Mouse (Mus musculus): ENCODE measurements at regions not wholly inside any gene's neighbourhood (a gene's known extent, or its start where the extent isn't known, plus 50 kb on each side); places are given as distances from the start of the nearest gene placed in this dataset.

DNA sequence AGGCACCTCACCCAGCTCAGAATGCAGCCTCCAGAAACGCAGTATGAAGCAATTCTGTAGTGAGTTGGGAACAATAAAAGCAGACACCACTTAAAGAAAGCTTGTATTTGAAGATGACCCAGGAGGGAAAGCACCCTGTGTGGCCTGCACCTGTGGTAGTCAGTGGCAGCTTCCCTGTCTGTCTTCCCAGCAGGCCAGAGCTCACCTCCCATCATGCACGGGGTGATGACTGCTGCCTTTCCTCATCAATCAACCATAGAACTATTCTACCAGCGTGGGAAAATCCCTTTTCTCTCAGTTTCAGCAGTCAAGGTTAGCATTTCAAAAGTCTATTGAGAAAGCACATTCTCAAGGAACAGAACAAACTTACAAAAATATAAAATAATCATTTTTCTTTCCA, 160.0 kb downstream of the Cog6 start:
- no peaks in the 10 kb centered on the region for H3K36me3 ChIP-seq
- no peak overlapping the region for H3K27ac ChIP-seq (replicated peaks)
- no peak overlapping the region for H3K4me2 ChIP-seq (replicated peaks)
- H3K4me1 ChIP-seq, result no peaks in the 10 kb centered on the region
- no peaks in the 10 kb centered on the region for H3K27me3 ChIP-seq
- H3K4me3 ChIP-seq, result no peak overlapping the region
- H3K9ac ChIP-seq (replicated peaks), result no peak overlapping the region
- 57% methylated on average over 3 of the region's 3 CpGs for WGBS
- H3K9me3 ChIP-seq, result no peaks in the 10 kb centered on the region
- ATAC-seq (replicated peaks), result no peak

DNA sequence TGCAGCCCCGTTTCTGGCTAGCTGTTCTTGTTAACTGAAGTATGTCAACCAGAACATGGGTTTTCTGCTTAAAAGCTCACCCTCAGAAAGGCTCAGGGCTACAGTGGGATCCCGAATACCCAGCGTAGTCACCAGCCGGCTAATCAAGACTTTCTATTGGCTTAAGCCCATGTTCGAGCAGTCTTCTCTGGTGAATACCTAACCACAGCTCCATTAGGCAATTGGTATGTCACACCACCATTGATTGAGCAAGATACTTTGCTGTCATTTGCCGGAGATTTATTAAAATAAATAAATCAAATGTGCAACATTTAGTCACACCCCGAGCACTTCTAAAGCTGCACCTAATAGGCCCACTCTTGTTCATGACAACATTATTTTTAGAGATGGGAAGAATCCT, 162.5 kb downstream of the Cog6 start:
- Histone ChIP-seq H3K4me1 (no peaks in the 10 kb centered on the region), H3K27me3 (no peaks in the 10 kb centered on the region), H3K27ac (replicated peaks) (no peak overlapping the region), H3K36me3 (no peaks in the 10 kb centered on the region), H3K4me2 (replicated peaks) (no peak overlapping the region), H3K9ac (replicated peaks) (no peak overlapping the region), H3K4me3 (no peak overlapping the region), H3K9me3 (no peaks in the 10 kb centered on the region)
- 96% methylated on average over 7 of the region's 7 CpGs for WGBS
- ATAC-seq (replicated peaks), result no peak

DNA sequence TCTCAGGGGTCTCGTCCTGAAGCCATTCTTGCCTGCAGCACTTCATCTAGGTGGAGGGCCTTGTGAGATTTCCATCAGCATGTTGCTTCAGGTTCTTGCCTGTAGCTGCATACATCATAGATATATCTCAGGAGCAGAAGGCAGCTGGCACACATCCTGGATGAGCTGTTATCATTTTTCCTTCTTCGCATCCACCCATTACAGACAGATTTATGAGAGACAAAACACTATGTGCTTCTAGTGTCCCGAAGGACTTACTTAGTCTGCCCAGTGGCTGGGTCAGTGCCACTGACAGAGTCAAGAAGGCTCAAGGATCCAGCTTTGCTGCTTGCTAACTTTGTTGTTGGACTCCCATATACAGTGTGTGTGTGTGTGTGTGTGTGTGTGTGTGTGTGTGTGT, 163.9 kb downstream of the Cog6 start:
- Histone ChIP-seq H3K4me2 (replicated peaks) (no peak overlapping the region), H3K27me3 (no peaks in the 10 kb centered on the region), H3K36me3 (no peaks in the 10 kb centered on the region), H3K4me1 (no peaks in the 10 kb centered on the region), H3K9ac (replicated peaks) (no peak overlapping the region), H3K27ac (replicated peaks) (no peak overlapping the region), H3K4me3 (no peak overlapping the region), H3K9me3 (no peaks in the 10 kb centered on the region)
- 86% methylated on average over 3 of the region's 3 CpGs for WGBS
- no peak for ATAC-seq (replicated peaks)

DNA sequence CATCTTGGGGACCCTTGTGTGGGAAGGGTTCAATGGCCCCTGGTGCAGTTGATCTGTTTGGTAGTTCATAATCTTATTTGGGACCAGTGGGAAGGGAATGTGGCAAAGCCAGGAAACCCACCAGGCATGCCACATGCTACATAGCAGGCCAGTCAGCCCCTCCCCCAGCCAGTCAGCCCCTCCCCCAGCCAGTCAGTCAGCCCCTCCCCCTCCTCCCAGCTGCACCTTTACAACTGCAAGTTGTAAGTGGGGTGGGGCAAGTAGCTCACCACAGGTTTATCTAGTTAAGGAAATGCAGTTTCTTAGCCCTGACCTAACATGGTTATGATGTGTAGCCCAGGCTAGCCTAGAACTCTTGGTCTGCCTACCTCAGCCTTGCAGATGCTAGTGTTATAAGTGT, 171.9 kb downstream of the Cog6 start:
- Histone ChIP-seq H3K36me3 (no peaks in the 10 kb centered on the region), H3K9ac (replicated peaks) (no peak overlapping the region), H3K27me3 (no peaks in the 10 kb centered on the region), H3K9me3 (no peaks in the 10 kb centered on the region), H3K4me2 (replicated peaks) (no peak overlapping the region), H3K4me1 (no peaks in the 10 kb centered on the region), H3K4me3 (no peak overlapping the region), H3K27ac (replicated peaks) (no peak overlapping the region)
- ATAC-seq (replicated peaks), result no peak

DNA sequence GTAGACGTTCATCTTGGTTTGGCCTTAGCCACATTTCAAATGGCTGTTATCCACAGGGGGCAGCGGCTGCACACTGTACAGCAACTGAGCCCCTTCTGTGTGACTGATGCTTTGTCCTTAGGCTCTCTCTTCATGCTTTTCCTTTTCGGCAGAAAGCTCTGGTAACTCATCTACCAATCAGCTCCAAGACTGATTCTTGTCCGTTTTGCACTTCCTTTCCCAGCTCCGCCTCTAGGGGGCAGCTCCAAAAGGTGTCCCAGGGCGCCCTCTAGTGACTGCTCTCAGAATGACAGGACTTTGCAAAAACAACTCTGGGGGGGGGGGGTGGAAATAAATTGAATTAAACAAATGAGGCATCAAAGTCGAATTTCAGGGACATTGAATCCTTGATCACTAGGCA, 173.0 kb downstream of the Cog6 start:
- H3K4me2 ChIP-seq (replicated peaks), result no peak overlapping the region
- no peaks in the 10 kb centered on the region for H3K36me3 ChIP-seq
- H3K9ac ChIP-seq (replicated peaks), result no peak overlapping the region
- no peaks in the 10 kb centered on the region for H3K4me1 ChIP-seq
- ATAC-seq (replicated peaks), result no peak
- 33% methylated on average over 7 of the region's 7 CpGs for WGBS
- no peak overlapping the region for H3K27ac ChIP-seq (replicated peaks)
- no peak overlapping the region for H3K4me3 ChIP-seq
- H3K9me3 ChIP-seq, result no peaks in the 10 kb centered on the region
- H3K27me3 ChIP-seq, result no peaks in the 10 kb centered on the region

DNA sequence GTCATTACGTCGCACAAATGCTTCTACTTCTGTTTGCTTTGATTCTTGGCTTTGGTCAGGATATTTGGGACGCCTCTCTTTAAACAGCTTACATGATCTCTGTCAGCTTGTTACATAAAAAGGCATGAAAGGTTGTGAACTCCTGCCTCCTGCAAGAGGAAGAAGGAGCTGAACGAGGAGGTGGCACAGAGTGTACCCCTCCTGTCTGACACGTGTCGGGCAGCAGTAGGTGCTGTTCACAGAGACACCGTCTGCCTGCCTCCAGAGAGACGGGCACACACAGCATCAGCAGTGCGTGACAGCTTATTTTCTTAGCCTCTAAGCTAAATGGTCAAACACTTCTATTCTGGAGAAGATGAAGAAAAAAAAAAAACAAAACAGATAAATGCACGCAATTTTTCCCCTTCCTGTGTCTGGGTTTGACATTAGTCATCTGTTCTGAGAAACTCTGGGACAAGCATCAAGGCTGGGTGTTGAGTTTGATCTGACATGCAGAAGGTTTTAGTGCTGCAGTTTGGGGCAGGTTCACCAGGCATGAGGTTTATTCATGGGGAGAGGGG, 174.1 kb downstream of the Cog6 start:
- no peak overlapping the region for H3K9ac ChIP-seq (replicated peaks)
- no peak overlapping the region for H3K4me2 ChIP-seq (replicated peaks)
- WGBS, result 82% methylated on average over 10 of the region's 10 CpGs
- ATAC-seq (replicated peaks), result no peak
- peaks cover 1% of the 10 kb centered on the region for H3K4me1 ChIP-seq
- no peaks in the 10 kb centered on the region for H3K27me3 ChIP-seq
- no peak overlapping the region for H3K27ac ChIP-seq (replicated peaks)
- H3K4me3 ChIP-seq, result no peak overlapping the region
- no peaks in the 10 kb centered on the region for H3K36me3 ChIP-seq
- H3K9me3 ChIP-seq, result no peaks in the 10 kb centered on the region

DNA sequence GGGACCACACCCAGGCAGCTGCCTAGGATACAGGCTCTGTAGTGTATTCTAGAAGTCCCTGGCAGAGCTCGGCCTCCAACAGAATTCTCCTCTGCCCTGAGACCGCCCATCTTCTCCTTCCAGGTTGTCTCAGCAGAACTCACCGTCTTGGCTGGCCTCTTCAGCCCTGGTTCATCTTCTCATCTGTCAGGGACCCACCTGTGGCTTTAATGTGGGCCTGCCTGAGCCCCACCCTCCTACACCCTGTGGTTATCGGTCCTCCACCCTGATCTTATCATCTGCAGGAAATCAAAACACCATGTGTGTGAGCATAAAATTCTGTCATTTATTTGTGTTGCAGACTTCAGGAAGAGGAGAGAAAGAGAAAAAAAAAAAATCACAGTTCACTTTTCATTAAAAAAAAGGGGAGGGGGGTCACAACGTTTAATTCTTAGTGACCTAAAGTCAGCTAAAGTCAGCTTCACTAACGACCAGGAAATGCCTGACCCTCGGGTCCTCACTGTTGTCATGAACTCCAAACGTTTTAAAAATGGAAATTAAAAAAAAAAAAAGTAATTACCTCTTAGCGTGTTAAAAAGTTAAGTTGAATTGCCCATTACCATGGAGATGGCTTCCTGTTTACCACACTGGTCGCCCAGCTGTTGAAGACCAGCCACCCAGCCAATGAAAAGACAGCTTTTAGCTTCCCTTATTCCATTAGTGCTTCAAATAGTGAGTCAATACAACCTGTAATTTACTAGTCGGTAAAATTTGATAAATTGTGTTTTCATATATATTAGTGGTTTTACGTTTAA, 176.7 kb downstream of the Cog6 start:
- H3K9me3 ChIP-seq, result no peaks in the 10 kb centered on the region
- H3K4me1 ChIP-seq, result peaks cover 8% of the 10 kb centered on the region
- no peak overlapping the region for H3K4me3 ChIP-seq
- H3K4me2 ChIP-seq (replicated peaks), result no peak overlapping the region
- no peak overlapping the region for H3K27ac ChIP-seq (replicated peaks)
- WGBS, result 62% methylated on average over 12 of the region's 12 CpGs
- H3K9ac ChIP-seq (replicated peaks), result no peak overlapping the region
- no peaks in the 10 kb centered on the region for H3K36me3 ChIP-seq
- no peak for ATAC-seq (replicated peaks)
- H3K27me3 ChIP-seq, result no peaks in the 10 kb centered on the region

DNA sequence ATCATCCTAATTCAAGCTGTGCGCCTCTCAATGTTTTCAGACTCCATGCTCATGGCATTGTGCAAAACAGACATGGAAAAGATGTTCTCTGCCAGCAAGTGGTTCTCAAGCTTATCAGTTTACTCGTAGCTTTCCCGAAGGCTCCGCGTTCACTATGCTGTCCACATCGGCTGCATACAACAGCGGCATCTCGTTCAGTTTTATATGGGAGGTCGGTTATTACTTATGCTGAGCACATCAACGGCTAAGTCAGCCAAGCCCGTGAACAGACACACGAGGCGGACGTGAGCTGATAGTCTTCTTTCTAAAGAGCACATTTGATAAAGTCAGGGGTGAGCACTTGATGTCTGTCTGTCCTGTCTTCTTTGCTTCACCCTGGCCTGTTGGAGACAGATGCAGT, 179.0 kb downstream of the Cog6 start:
- no peak for ATAC-seq (replicated peaks)
- WGBS, result 66% methylated on average over 14 of the region's 14 CpGs
- no peaks in the 10 kb centered on the region for H3K9me3 ChIP-seq
- peaks cover 8% of the 10 kb centered on the region for H3K4me1 ChIP-seq
- H3K27ac ChIP-seq (replicated peaks), result peak overlapping the region; percentile 56
- no peak overlapping the region for H3K9ac ChIP-seq (replicated peaks)
- H3K4me3 ChIP-seq, result no peak overlapping the region
- H3K36me3 ChIP-seq, result no peaks in the 10 kb centered on the region
- no peak overlapping the region for H3K4me2 ChIP-seq (replicated peaks)
- H3K27me3 ChIP-seq, result no peaks in the 10 kb centered on the region

DNA sequence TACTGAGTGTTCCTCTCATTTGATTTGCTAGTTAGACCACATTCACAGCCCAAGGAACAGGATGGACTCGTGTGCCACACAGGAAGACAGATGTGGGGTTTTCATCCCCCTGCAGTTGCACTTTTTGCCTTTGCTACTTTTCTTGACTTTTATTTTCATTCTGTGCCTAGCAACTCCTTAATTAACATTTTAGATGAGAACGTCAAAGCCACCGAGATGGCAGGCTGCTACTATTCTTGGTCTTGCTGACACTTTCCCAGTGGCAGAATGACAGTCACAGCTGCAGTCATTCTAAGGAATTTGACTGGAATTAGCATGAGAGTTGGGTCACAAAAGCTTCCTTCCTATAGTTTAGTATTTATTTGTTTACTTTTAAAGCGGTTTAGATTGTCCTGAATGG, 179.5 kb downstream of the Cog6 start:
- ATAC-seq (replicated peaks), result no peak
- Histone ChIP-seq H3K9ac (replicated peaks) (no peak overlapping the region), H3K27ac (replicated peaks) (peak overlapping the region; percentile 56; the same call in 1 of the 2 replicates), H3K36me3 (no peaks in the 10 kb centered on the region), H3K4me1 (peaks cover 8% of the 10 kb centered on the region), H3K27me3 (no peaks in the 10 kb centered on the region), H3K4me2 (replicated peaks) (no peak overlapping the region), H3K9me3 (no peaks in the 10 kb centered on the region), H3K4me3 (no peak overlapping the region)
- 31% methylated on average over 4 of the region's 4 CpGs for WGBS

DNA sequence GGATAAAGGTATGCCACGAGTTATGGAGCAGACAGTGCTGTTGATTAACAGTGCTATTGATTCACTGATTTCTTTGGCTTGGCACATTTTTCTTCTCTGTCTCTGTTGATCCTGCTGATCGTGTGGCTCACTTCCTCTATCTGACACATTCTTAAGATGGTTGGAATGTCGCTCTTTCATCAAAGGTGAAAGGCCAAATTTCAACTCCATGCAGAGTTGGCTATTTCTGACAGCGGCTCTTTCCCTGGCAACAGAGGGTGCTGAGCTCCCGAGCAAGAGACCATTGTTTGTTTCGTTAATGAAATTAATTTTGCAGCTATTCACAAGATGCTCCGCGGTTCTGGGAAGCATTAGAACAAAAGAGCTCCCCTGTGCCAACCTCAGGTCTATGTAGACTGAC, 180.3 kb downstream of the Cog6 start:
- H3K9me3 ChIP-seq, result no peaks in the 10 kb centered on the region
- no peak overlapping the region for H3K4me3 ChIP-seq
- no peak overlapping the region for H3K4me2 ChIP-seq (replicated peaks)
- ATAC-seq (replicated peaks), result no peak
- H3K27ac ChIP-seq (replicated peaks), result no peak overlapping the region
- no peaks in the 10 kb centered on the region for H3K36me3 ChIP-seq
- no peaks in the 10 kb centered on the region for H3K27me3 ChIP-seq
- WGBS, result 11% methylated on average over 8 of the region's 8 CpGs
- no peak overlapping the region for H3K9ac ChIP-seq (replicated peaks)
- peaks cover 8% of the 10 kb centered on the region for H3K4me1 ChIP-seq

DNA sequence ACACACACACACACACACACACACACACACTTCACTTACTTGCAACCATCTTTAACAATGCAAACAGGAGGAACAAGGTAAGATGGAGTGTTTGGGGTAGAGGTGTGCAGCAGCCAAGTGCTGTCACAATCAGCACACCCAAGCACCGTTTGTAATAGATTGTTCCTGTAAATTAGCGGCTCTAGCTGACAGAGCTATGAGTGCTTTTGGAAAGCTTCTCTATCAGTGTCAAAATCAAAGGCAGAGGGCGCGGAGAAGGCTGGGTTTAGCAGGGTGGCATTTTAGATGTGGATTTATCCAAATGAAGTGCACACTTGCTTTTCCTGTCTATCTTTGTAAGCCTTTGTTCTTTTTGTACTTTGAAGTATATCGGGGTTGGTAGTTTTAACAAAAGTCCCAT, 184.6 kb downstream of the Cog6 start:
- Histone ChIP-seq H3K27ac (replicated peaks) (no peak overlapping the region), H3K9me3 (no peaks in the 10 kb centered on the region), H3K4me3 (no peak overlapping the region), H3K4me2 (replicated peaks) (no peak overlapping the region), H3K9ac (replicated peaks) (no peak overlapping the region), H3K36me3 (no peaks in the 10 kb centered on the region), H3K4me1 (0 out of 2 replicates have a peak, but pooled peaks cover 2% of the 10 kb centered on the region), H3K27me3 (no peaks in the 10 kb centered on the region)
- no peak for ATAC-seq (replicated peaks)
- 79% methylated on average over 5 of the region's 5 CpGs for WGBS

DNA sequence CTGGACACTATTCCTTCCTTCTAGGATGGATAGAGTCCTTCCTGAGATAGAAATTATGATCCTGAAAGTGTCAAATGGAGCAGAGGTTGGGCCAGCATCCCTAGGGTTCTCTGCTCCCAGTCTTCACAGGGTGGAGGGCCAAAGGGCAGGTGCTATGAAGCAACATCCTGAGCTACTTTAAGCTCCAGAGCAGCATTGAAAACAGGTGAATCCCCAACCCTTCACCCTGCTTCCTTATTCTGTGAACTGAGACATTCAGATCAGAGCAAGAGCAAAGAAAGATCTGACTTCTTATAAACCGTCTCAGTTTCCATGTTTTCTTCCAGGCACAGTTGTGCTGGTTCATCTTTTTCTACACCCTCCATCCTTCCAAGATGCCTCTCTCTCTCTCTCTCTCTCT, 185.1 kb downstream of the Cog6 start:
- no peaks in the 10 kb centered on the region for H3K36me3 ChIP-seq
- 95% methylated on average over 1 of the region's 1 CpGs for WGBS
- no peaks in the 10 kb centered on the region for H3K4me1 ChIP-seq
- H3K4me3 ChIP-seq, result no peak overlapping the region
- no peak for ATAC-seq (replicated peaks)
- no peaks in the 10 kb centered on the region for H3K9me3 ChIP-seq
- H3K27ac ChIP-seq (replicated peaks), result no peak overlapping the region
- no peak overlapping the region for H3K9ac ChIP-seq (replicated peaks)
- H3K4me2 ChIP-seq (replicated peaks), result no peak overlapping the region
- no peaks in the 10 kb centered on the region for H3K27me3 ChIP-seq

DNA sequence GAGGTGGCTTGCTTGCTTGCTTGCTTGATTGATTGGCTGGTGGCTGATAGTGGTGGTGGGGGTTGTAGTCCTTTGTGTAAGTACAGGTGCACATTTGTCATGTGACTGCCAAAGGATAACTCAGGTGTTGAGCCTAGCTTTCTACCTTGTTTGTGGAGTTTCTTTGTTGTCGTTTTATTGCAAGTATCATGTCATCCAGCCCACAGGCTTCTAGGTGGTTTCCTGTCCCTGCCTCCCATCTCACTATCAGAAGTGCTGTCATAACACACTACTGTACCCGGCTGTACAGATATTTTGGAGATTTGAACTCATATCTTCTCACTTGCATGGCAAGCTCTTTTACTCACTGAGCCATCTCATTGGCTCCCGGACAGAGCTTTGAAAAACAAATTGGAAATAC, 186.9 kb downstream of the Cog6 start:
- WGBS, result 85% methylated on average over 3 of the region's 3 CpGs
- ATAC-seq (replicated peaks), result no peak
- Histone ChIP-seq H3K9me3 (no peaks in the 10 kb centered on the region), H3K4me2 (replicated peaks) (no peak overlapping the region), H3K4me1 (no peaks in the 10 kb centered on the region), H3K27ac (replicated peaks) (no peak overlapping the region), H3K36me3 (no peaks in the 10 kb centered on the region), H3K9ac (replicated peaks) (no peak overlapping the region), H3K27me3 (no peaks in the 10 kb centered on the region), H3K4me3 (no peak overlapping the region)

Data from forebrain, embryonic 15.5 days (tissue).